In the genomic region with DNA sequence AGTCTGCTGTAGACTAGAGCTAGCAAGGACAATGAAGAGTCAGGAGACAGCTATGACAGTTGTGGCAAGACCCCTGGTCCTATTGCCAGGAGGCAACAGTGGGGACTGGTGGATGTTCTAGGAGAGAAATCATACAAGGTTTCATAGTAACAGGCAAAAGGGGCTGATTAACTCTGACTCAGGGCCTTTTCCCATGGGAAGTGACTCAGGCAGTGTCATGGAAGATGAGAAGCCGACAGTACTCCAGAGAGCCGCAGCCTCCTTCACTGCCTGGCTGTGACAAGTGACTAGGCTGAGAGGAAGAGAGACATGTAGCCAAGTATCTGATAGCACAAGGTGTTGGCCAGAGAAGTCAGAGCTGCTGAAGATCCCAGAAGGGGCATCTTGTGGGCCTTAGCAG, we compare ENCODE assay signal across 15 mouse cellular contexts.
A peak's percentile ranks its signal among the peaks of the same experiment; 100 is the strongest.
DNase-seq lines count a peak whose midpoint lies in the region; ATAC-seq and TF ChIP-seq lines count a peak whose summit lies in the region.
"Had no signal": no experiment of that assay in that cellular context is flagged by ENCODE, and none has a peak within 500 bp of the region (broad histone marks: within the 10 kb centered on the region; RNA-seq: fewer than 3 reads in every experiment).

No protein-coding gene starts in this region.

- TF ChIP-seq CTCF in lung, postnatal 0 days (IDR thresholded peaks at IDR 0.05), result no peak
- TF ChIP-seq CTCF in lung, adult 2 months (IDR thresholded peaks at IDR 0.05; ENCODE audit: insufficient read depth, low read length), result no peak

- H3K4me3 ChIP-seq in forebrain, embryonic 10.5 days, result no peak overlapping the region
- H3K4me3 ChIP-seq in forebrain, embryonic 12.5 days (replicated peaks), result no peak overlapping the region
- no peak overlapping the region for H3K4me3 ChIP-seq in lung, postnatal 0 days (ENCODE audit: low read depth, low read length)
- H3K4me3 ChIP-seq in lung, adult 2 months (replicated peaks; ENCODE audit: extremely low read depth, low read depth, low read length), result no peak overlapping the region
- H3K4me3 ChIP-seq in embryonic facial prominence, embryonic 10.5 days, result no peak overlapping the region
- H3K4me3 ChIP-seq: forebrain, embryonic 15.5 days; kidney, embryonic 15.5 days; liver, embryonic 13.5 days; neural tube, embryonic 15.5 days had no signal

- no peak for TF ChIP-seq POLR2A in lung, adult 2 months (IDR thresholded peaks at IDR 0.05; ENCODE audit: borderline replicate concordance, extremely low read depth, low read depth, low read length)

- H3K27me3 ChIP-seq in forebrain, embryonic 10.5 days (ENCODE audit: poor library complexity, severe bottlenecking), result no peaks in the 10 kb centered on the region
- H3K27me3 ChIP-seq in forebrain, embryonic 12.5 days, result 0 out of 2 replicates have a peak, but pooled peaks cover 3% of the 10 kb centered on the region
- no peaks in the 10 kb centered on the region for H3K27me3 ChIP-seq in lung, postnatal 0 days (replicated peaks; ENCODE audit: insufficient read depth, low read length)
- no peaks in the 10 kb centered on the region for H3K27me3 ChIP-seq in embryonic facial prominence, embryonic 10.5 days (replicated peaks; ENCODE audit: low read depth, poor library complexity, severe bottlenecking)
- H3K27me3 ChIP-seq: forebrain, embryonic 15.5 days; kidney, embryonic 15.5 days; liver, embryonic 13.5 days; neural tube, embryonic 15.5 days had no signal

- no peak for TF ChIP-seq EP300 in lung, postnatal 0 days (IDR thresholded peaks at IDR 0.05)

- peak overlapping the region; percentile 26; the same call in 1 of the 2 replicates for H3K27ac ChIP-seq in forebrain, embryonic 10.5 days
- no peak overlapping the region for H3K27ac ChIP-seq in forebrain, embryonic 12.5 days
- H3K27ac ChIP-seq in lung, postnatal 0 days (ENCODE audit: low read length), result no peak overlapping the region
- peak overlapping the region; percentile 52 for H3K27ac ChIP-seq in embryonic facial prominence, embryonic 10.5 days (replicated peaks)
- H3K27ac ChIP-seq: forebrain, embryonic 15.5 days; kidney, embryonic 15.5 days; liver, embryonic 13.5 days; macrophage; neural tube, embryonic 15.5 days had no signal

- no peaks in the 10 kb centered on the region for H3K9me3 ChIP-seq in forebrain, embryonic 10.5 days
- H3K9me3 ChIP-seq in forebrain, embryonic 12.5 days, result no peaks in the 10 kb centered on the region
- H3K9me3 ChIP-seq in lung, postnatal 0 days (ENCODE audit: low read length), result no peaks in the 10 kb centered on the region
- H3K9me3 ChIP-seq in embryonic facial prominence, embryonic 10.5 days, result no peaks in the 10 kb centered on the region
- H3K9me3 ChIP-seq: forebrain, embryonic 15.5 days; kidney, embryonic 15.5 days; liver, embryonic 13.5 days; neural tube, embryonic 15.5 days had no signal

- DNase-seq in forebrain, embryonic 10.5 days (ENCODE audit: extremely low spot score, low spot score), result no peak
- DNase-seq in lung, postnatal 0 days (ENCODE audit: low spot score), result peak; percentile 42
- DNase-seq in lung, adult 2 months, result no peak
- no peak for DNase-seq in embryonic facial prominence, embryonic 10.5 days (ENCODE audit: low spot score)
- DNase-seq in skeletal muscle tissue, adult 2 months (ENCODE audit: low read depth, low spot score), result peak; percentile 78
- DNase-seq in spleen, adult 12 weeks (ENCODE audit: low spot score), result no peak
- DNase-seq in thymus, postnatal 14 days, result no peak
- DNase-seq: cerebellum, postnatal 36 days; liver, embryonic 13.5 days; thymus, postnatal 4 days had no signal

- H3K9ac ChIP-seq in forebrain, embryonic 12.5 days, result no peak overlapping the region
- H3K9ac ChIP-seq in lung, postnatal 0 days (replicated peaks; ENCODE audit: low read depth), result no peak overlapping the region
- H3K9ac ChIP-seq: forebrain, embryonic 15.5 days; kidney, embryonic 15.5 days; liver, embryonic 13.5 days; neural tube, embryonic 15.5 days had no signal

- H3K4me1 ChIP-seq in forebrain, embryonic 10.5 days, result peaks cover 28% of the 10 kb centered on the region
- peaks cover 10% of the 10 kb centered on the region; the same call in 1 of the 2 replicates for H3K4me1 ChIP-seq in forebrain, embryonic 12.5 days
- H3K4me1 ChIP-seq in lung, postnatal 0 days (ENCODE audit: insufficient read depth, low read depth, low read length), result peaks cover 21% of the 10 kb centered on the region
- H3K4me1 ChIP-seq in lung, adult 2 months (ENCODE audit: control insufficient read depth, insufficient read depth, low read length), result peaks cover 21% of the 10 kb centered on the region
- peaks cover 48% of the 10 kb centered on the region for H3K4me1 ChIP-seq in embryonic facial prominence, embryonic 10.5 days
- H3K4me1 ChIP-seq: forebrain, embryonic 15.5 days had no signal

- H3K36me3 ChIP-seq in forebrain, embryonic 10.5 days (replicated peaks), result no peaks in the 10 kb centered on the region
- H3K36me3 ChIP-seq in forebrain, embryonic 12.5 days (replicated peaks), result no peaks in the 10 kb centered on the region
- no peaks in the 10 kb centered on the region for H3K36me3 ChIP-seq in lung, postnatal 0 days (ENCODE audit: insufficient read depth, low read length)
- H3K36me3 ChIP-seq in embryonic facial prominence, embryonic 10.5 days (replicated peaks), result no peaks in the 10 kb centered on the region
- H3K36me3 ChIP-seq: forebrain, embryonic 15.5 days; kidney, embryonic 15.5 days; liver, embryonic 13.5 days; neural tube, embryonic 15.5 days had no signal

- no peak for ATAC-seq in forebrain, embryonic 12.5 days (ENCODE audit: low FRiP score)
- no peak for ATAC-seq in lung, postnatal 0 days
- ATAC-seq: forebrain, embryonic 15.5 days had no signal

- H3K4me2 ChIP-seq in forebrain, embryonic 12.5 days, result no peak overlapping the region
- H3K4me2 ChIP-seq in lung, postnatal 0 days (replicated peaks; ENCODE audit: low read depth, low read length), result no peak overlapping the region
- H3K4me2 ChIP-seq: forebrain, embryonic 15.5 days; kidney, embryonic 15.5 days; liver, embryonic 13.5 days; neural tube, embryonic 15.5 days had no signal

- WGBS in forebrain, embryonic 10.5 days, result 81% methylated on average over 2 of the region's 2 CpGs
- WGBS in forebrain, embryonic 12.5 days, result 88% methylated on average over 2 of the region's 2 CpGs
- WGBS in lung, postnatal 0 days, result 44% methylated on average over 2 of the region's 2 CpGs
- WGBS in lung, adult 2 months, result 53% methylated on average over 2 of the region's 2 CpGs
- 71% methylated on average over 2 of the region's 2 CpGs for WGBS in embryonic facial prominence, embryonic 10.5 days

Comparison
In these comparisons a context has a peak if more than half of its experiments do, and no peak if none do; other contexts are left out.
1. DNase-seq: peak in lung, postnatal 0 days (single experiment) and skeletal muscle tissue, adult 2 months (single experiment); none in forebrain, embryonic 10.5 days (single experiment), lung, adult 2 months (single experiment), embryonic facial prominence, embryonic 10.5 days (single experiment), spleen, adult 12 weeks (single experiment) and thymus, postnatal 14 days (single experiment).
2. H3K27ac ChIP-seq: peak in forebrain, embryonic 10.5 days (single experiment) and embryonic facial prominence, embryonic 10.5 days (single experiment); none in forebrain, embryonic 12.5 days (single experiment) and lung, postnatal 0 days (single experiment).